Mouse (Mus musculus) spleen, adult 2 months (tissue): Measurements from ENCODE around the gene Il17ra. TPM values are rescaled to one million over a fixed set of nuclear protein-coding genes. Genes with fewer than 3 reads are reported as not detected.

Experiments used
- DNase-seq, 2 experiments: peaks; one replicate each; pipeline versions ENCODE4 v3.0.0 to v3.0.0-alpha.2; 2012 to 2021; ENCODE audit warnings: low spot score in 2 of 2, low read depth in 1 of 2
- H3K27ac ChIP-seq: fragments of 200-500 bp; 2 replicates; pipeline ENCODE4 v1.5.1; 2012; ENCODE audit warnings: low read length, inconsistent platforms; ENCODE audit not compliant: insufficient read depth
- H3K27me3 ChIP-seq: fragments of 200-500 bp; 2 replicates; pipeline ENCODE4 v1.6.1; 2012; ENCODE audit warnings: mild to moderate bottlenecking, moderate library complexity, low read length, inconsistent platforms; ENCODE audit not compliant: control insufficient read depth, insufficient read depth
- H3K36me3 ChIP-seq: fragments of 200-500 bp; 2 replicates; pipeline ENCODE4 v1.6.1; 2012; ENCODE audit warnings: mild to moderate bottlenecking, low read length, inconsistent platforms; ENCODE audit not compliant: control insufficient read depth, insufficient read depth
- H3K4me1 ChIP-seq: fragments of 200-500 bp; 2 replicates; pipeline ENCODE4 v1.6.1; 2011; ENCODE audit warnings: inconsistent platforms; ENCODE audit not compliant: control insufficient read depth, insufficient read depth, insufficient read length
- H3K4me3 ChIP-seq: fragments of 200-500 bp; 2 replicates; pipeline ENCODE4 v1.5.1; 2011; ENCODE audit warnings: mild to moderate bottlenecking, inconsistent platforms; ENCODE audit not compliant: insufficient read depth, insufficient read length; ENCODE audit errors: extremely low read depth
- CTCF ChIP-seq: fragments of 200-500 bp; IDR thresholded peaks from 2 replicates; pipeline ENCODE4 v1.5.1; 2011; ENCODE audit warnings: mild to moderate bottlenecking, inconsistent platforms; ENCODE audit not compliant: insufficient read depth, insufficient read length, insufficient replicate concordance; ENCODE audit errors: extremely low read depth
- POLR2A ChIP-seq: fragments of 200-500 bp; IDR thresholded peaks from 2 replicates; pipeline ENCODE4 v1.6.1; 2011; ENCODE audit warnings: low read depth, low read length, inconsistent platforms
- WGBS: fragments of 180-500 bp; shearing (Covaris S2); methylation state at CpG from one replicate; pipeline ENCODE4 v1.1.7; 2018; 5-methylcytosine and 5-hydroxymethylcytosine counted together
- polyA plus RNA-seq: library from polyadenylated mRNA; depleted of rRNA; stranded (reverse); fragments of >200 nt; gene quantifications from 2 replicates; pipeline ENCODE4 v1.2.3, GENCODE M21; 2012

Il17ra gene
- polyA plus RNA-seq, 1 experiment = 93.1 TPM

GRCm38 (mm10) chr6:120482021-120482420 lies 19.0 kb downstream of the Il17ra start:
- peaks cover 47% of the 10 kb centered on the region for H3K36me3 ChIP-seq
- 91% methylated on average over 14 of the region's 14 CpGs for WGBS
- H3K4me1 ChIP-seq = peaks cover 5% of the 10 kb centered on the region; the same call in 1 of the 2 replicates
- no peaks in the 10 kb centered on the region for H3K27me3 ChIP-seq
- TF ChIP-seq CTCF (no peak), POLR2A (no peak)
- no peak overlapping the region for H3K27ac ChIP-seq
- no peak overlapping the region for H3K4me3 ChIP-seq
- no peak for DNase-seq

- Histone ChIP-seq H3K36me3 (peaks cover 45% of the 10 kb centered on the region), H3K27me3 (no peaks in the 10 kb centered on the region), H3K4me1 (peaks cover 5% of the 10 kb centered on the region; the same call in 1 of the 2 replicates), H3K27ac (peak overlapping the region; percentile 49), H3K4me3 (no peak overlapping the region)
- DNase-seq = no peak
- WGBS = 55% methylated on average over 6 of the region's 6 CpGs
- TF ChIP-seq POLR2A (no peak), CTCF (no peak)
These were observed 19.7 kb downstream of the Il17ra start for GRCm38 (mm10) chr6:120482756-120483155.

- peaks cover 7% of the 10 kb centered on the region; the same call in 1 of the 2 replicates for H3K4me1 ChIP-seq
- DNase-seq = peak in 1 of 2 experiments; percentile 71
- TF ChIP-seq POLR2A (no peak), CTCF (peak; percentile 63; the same call in 1 of the 2 replicates)
- H3K4me3 ChIP-seq = no peak overlapping the region
- H3K36me3 ChIP-seq = peaks cover 42% of the 10 kb centered on the region
- no peaks in the 10 kb centered on the region for H3K27me3 ChIP-seq
- H3K27ac ChIP-seq = peak overlapping the region; percentile 49; the same call in 1 of the 2 replicates
- 32% methylated on average over 8 of the region's 8 CpGs for WGBS
These were observed 20.2 kb downstream of the Il17ra start for GRCm38 (mm10) chr6:120483211-120483626.

- DNase-seq = no peak
- Histone ChIP-seq H3K4me3 (no peak overlapping the region), H3K27ac (no peak overlapping the region), H3K27me3 (no peaks in the 10 kb centered on the region), H3K4me1 (peaks cover 22% of the 10 kb centered on the region; the same call in 1 of the 2 replicates), H3K36me3 (peaks cover 26% of the 10 kb centered on the region)
- WGBS = 39% methylated on average over 3 of the region's 3 CpGs
- TF ChIP-seq POLR2A (no peak), CTCF (no peak)
These were observed 22.0 kb downstream of the Il17ra start for GRCm38 (mm10) chr6:120485038-120485437.

DNA sequence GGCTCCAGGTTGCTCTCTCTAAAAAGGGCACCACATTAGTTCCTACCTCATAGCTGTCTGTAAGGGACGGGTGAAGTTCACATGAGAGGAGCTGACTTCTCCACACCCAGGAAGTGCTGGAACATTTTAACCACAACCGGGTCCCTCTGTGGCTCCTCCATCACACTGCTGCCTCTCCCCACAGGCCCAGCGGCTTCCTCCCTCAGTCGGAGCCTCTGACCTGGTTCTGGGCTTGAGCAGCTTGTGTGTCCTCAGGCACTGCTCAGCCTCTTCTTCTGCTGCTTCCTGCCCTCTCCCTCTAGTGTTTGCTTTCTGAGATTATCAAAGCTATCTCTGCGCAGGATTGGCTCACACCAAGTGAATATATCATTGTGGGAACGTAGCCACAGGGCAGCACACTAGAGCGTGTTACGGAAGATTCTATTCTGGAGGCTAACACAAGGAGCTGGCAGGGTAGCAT lies 23.0 kb downstream of the Il17ra start:
- H3K4me1 ChIP-seq = peaks cover 22% of the 10 kb centered on the region; the same call in 1 of the 2 replicates
- 13% methylated on average over 8 of the region's 8 CpGs for WGBS
- DNase-seq = peak in 1 of 2 experiments; percentile 45

GRCm38 (mm10) chr6:120488647-120489046 lies 25.6 kb downstream of the Il17ra start:
- H3K36me3 ChIP-seq = 0 out of 2 replicates have a peak, but pooled peaks cover 4% of the 10 kb centered on the region
- no peak for DNase-seq
- TF ChIP-seq POLR2A = no peak
- no peak for TF ChIP-seq CTCF
- peak overlapping the region; percentile 35; the same call in 1 of the 2 replicates for H3K27ac ChIP-seq
- H3K27me3 ChIP-seq = peaks cover 17% of the 10 kb centered on the region
- no peak overlapping the region for H3K4me3 ChIP-seq
- peaks cover 30% of the 10 kb centered on the region for H3K4me1 ChIP-seq
- 12% methylated on average over 3 of the region's 3 CpGs for WGBS

More for the DNA sequence above, 23.0 kb downstream of the Il17ra start:
- Histone ChIP-seq H3K36me3 (peaks cover 20% of the 10 kb centered on the region), H3K4me3 (no peak overlapping the region), H3K27ac (0 out of 2 replicates have a peak overlapping the region, but pooled peaks have one; percentile 38), H3K27me3 (no peaks in the 10 kb centered on the region)
- TF ChIP-seq CTCF (no peak), POLR2A (no peak)

GRCm38 (mm10) chr6:120489461-120489860 lies 26.4 kb downstream of the Il17ra start:
- no peak for TF ChIP-seq POLR2A
- no peak for TF ChIP-seq CTCF
- no peaks in the 10 kb centered on the region for H3K36me3 ChIP-seq
- H3K4me1 ChIP-seq = peaks cover 35% of the 10 kb centered on the region
- no peak overlapping the region for H3K4me3 ChIP-seq
- no peak for DNase-seq
- WGBS = 46% methylated on average over 2 of the region's 2 CpGs
- H3K27ac ChIP-seq = peak overlapping the region; percentile 14; the same call in 1 of the 2 replicates
- peaks cover 22% of the 10 kb centered on the region for H3K27me3 ChIP-seq
